Mouse (Mus musculus): Measurements from ENCODE around the gene Fam107b. TPM values are rescaled to one million over a fixed set of nuclear protein-coding genes. Genes with fewer than 3 reads are reported as not detected.

Fam107b gene
- 1 to 10 TPM; 7.7 to 9.3 TPM for total RNA-seq (2021)
- long read RNA-seq, experiment 1, transcript Fam107b-201 (4 exons, 3,156 nt) = major isoform, 6 of 8 reads
- long read RNA-seq, experiment 1, partial matches to known transcripts = 0 of 8 reads
- long read RNA-seq, experiment 1, other reads (novel, unspliced or antisense) = 2 of 8 reads
- long read RNA-seq, experiment 2, partial matches to known transcripts = 0 of 4 reads
- long read RNA-seq, experiment 2, other reads (novel, unspliced or antisense) = 1 of 4 reads

GRCm38 (mm10) chr2:3570186-3570585, at the start of gene Fam107b:
Gene Fam107b (plus strand): TSS chr2:3570488.
- no peak for DNase-seq (ENCODE audit: low spot score in 2 of 2)

- no peak for DNase-seq (ENCODE audit: low spot score in 2 of 2)
Measured at GRCm38 (mm10) chr2:3522558-3522957, 47.7 kb upstream of the Fam107b start.

GRCm38 (mm10) chr2:3526288-3526687, 44.0 kb upstream of the Fam107b start:
- DNase-seq (ENCODE audit: low spot score in 2 of 2) = no peak

GRCm38 (mm10) chr2:3541307-3542079, 28.8 kb upstream of the Fam107b start:
- no peak for DNase-seq (ENCODE audit: low spot score in 2 of 2)

GRCm38 (mm10) chr2:3546055-3546454, 24.2 kb upstream of the Fam107b start:
- DNase-seq (ENCODE audit: low spot score in 2 of 2) = no peak

GRCm38 (mm10) chr2:3546588-3546987, 23.7 kb upstream of the Fam107b start:
- peak; percentile 38 to 42 for DNase-seq (ENCODE audit: low spot score in 2 of 2)

GRCm38 (mm10) chr2:3570606-3571005, 318 bp downstream of the Fam107b start:
- no peak for DNase-seq (ENCODE audit: low spot score in 2 of 2)

GRCm38 (mm10) chr2:3573883-3574282, 3.6 kb downstream of the Fam107b start:
- no peak for DNase-seq (ENCODE audit: low spot score in 2 of 2)

- no peak for DNase-seq (ENCODE audit: low spot score in 2 of 2)
Measured at GRCm38 (mm10) chr2:3575140-3575539, 4.9 kb downstream of the Fam107b start.

- no peak for DNase-seq (ENCODE audit: low spot score in 2 of 2)
Measured at GRCm38 (mm10) chr2:3576346-3576745, 6.1 kb downstream of the Fam107b start.

- no peak for DNase-seq (ENCODE audit: low spot score in 2 of 2)
Measured at GRCm38 (mm10) chr2:3577216-3577615, 6.9 kb downstream of the Fam107b start.

- DNase-seq (ENCODE audit: low spot score in 2 of 2) = no peak
Measured at GRCm38 (mm10) chr2:3578180-3578902, 8.1 kb downstream of the Fam107b start.

GRCm38 (mm10) chr2:3579316-3579902, 9.1 kb downstream of the Fam107b start:
- no peak for DNase-seq (ENCODE audit: low spot score in 2 of 2)

GRCm38 (mm10) chr2:3582830-3583229, 12.5 kb downstream of the Fam107b start:
- no peak for DNase-seq (ENCODE audit: low spot score in 2 of 2)

- no peak for DNase-seq (ENCODE audit: low spot score in 2 of 2)
Measured at GRCm38 (mm10) chr2:3585231-3585783, 15.0 kb downstream of the Fam107b start.

GRCm38 (mm10) chr2:3590086-3590915, 20.0 kb downstream of the Fam107b start:
- DNase-seq (ENCODE audit: low spot score in 2 of 2) = no peak

GRCm38 (mm10) chr2:3590916-3591197, 20.6 kb downstream of the Fam107b start:
- DNase-seq (ENCODE audit: low spot score in 2 of 2) = no peak

GRCm38 (mm10) chr2:3594663-3595318, 24.5 kb downstream of the Fam107b start:
- no peak for DNase-seq (ENCODE audit: low spot score in 2 of 2)

- DNase-seq (ENCODE audit: low spot score in 2 of 2) = no peak
Measured at GRCm38 (mm10) chr2:3600421-3600820, 30.1 kb downstream of the Fam107b start.

GRCm38 (mm10) chr2:3602599-3602998, 32.3 kb downstream of the Fam107b start:
- DNase-seq (ENCODE audit: low spot score in 2 of 2) = no peak

All from left cerebral cortex, adult 18-20 months (tissue).